Mouse (Mus musculus): Measurements from ENCODE around the gene Ccdc6.

Gene Ccdc6

DNA sequence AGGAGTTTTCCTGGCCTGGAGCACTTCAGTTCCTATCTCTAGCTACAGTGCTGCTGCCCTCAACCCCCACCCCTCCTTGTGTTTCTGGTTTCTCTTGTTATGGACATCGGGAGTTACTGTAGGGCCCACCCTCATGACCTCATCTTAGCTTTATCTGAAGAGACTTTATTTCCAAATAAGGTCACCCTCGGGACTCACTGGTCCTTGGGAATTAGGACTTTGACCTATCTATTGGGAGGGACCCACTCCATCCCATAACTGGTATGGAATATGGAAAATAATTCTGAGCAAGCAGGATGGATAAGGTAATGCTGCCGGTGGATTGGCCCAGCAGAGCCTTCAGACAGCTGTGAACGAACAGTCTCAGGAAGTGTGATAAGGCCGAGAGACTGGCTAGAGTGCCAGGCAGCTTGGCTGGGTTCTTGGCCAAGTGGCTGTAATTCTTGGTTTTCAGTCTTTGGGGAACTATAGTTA is 35.2 kb downstream of the Ccdc6 start:
- no peak for DNase-seq (ENCODE audit: low spot score in 2 of 2)

DNA sequence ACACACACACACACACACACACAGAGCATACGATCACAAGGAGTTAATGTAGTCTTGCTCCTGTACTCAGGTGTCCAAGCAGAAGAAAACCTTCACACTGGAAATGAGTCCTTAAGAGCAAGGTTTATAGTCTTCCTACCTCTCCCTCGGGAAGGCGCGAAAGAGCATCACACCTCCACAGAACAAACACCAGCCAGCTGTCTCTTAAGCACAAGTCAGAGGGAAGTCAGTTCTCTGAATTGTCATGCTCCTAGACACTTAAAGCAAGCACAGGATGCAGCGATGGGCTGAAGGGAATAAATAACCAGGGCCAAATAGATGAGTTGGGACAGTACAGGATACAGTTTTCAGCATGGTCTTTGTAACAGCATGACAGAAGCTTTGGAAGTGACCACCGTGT is 35.8 kb downstream of the Ccdc6 start:
- no peak for DNase-seq (ENCODE audit: low spot score in 2 of 2)

DNA sequence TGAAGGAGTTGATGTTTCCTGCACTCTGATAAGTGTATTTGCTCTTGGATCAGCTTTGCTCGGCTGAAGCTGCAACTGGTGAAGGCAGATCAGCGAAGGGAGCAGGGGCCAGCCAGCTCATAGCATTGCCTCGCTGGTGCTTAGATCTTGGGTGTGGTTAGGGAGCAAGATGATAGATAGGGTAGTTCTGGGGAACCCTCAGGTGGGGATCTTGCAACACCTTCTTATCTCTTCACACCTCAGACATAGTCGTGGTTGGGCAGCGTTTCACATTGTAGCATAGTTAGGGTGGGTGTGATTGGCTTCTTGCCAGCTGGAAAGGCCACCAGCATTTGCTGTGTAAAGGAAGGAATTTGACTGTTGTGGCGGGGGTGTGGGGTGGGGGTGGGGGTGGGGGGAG is 36.3 kb downstream of the Ccdc6 start:
- no peak for DNase-seq (ENCODE audit: low spot score in 2 of 2)

DNA sequence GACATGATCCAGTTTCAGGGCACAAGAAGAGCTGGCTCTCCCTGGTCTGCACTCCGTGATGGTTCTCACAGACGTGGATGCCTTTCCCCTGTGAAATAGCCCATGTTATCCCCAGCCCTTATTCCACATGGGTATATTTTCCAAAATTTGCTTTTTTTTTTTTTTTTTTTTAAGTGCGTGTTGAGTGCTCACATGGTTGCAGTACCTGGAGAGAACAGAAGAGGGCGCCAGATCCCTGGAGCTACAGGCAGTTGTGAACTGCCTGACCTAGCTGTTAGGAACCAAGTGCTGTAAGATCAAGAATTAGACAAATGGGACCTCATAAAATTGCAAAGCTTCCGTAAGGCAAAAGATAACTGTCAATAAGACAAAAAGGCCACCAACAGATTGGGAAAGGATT is 38.8 kb downstream of the Ccdc6 start:
- DNase-seq (ENCODE audit: low spot score in 2 of 2): no peak

DNA sequence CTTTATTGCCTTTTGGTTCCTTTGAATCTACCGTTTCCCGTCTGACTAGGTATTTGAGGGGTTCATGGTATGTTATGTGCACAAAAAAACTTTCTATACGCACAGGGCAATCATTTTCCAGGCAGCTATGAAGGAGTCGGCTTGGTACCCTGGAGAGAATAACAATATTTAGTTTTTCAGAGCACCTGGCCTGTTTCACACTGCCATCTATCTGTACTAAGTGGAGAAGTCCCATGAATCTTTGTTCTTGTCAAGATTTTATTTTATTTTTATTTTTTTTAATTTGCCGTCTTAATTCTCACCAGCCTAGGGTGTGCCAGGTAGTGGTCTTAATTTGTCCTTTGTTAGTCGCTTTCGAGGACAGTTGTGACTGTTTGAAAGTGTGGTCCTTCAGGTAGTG is 40.7 kb downstream of the Ccdc6 start:
- DNase-seq (ENCODE audit: low spot score in 2 of 2): no peak

DNA sequence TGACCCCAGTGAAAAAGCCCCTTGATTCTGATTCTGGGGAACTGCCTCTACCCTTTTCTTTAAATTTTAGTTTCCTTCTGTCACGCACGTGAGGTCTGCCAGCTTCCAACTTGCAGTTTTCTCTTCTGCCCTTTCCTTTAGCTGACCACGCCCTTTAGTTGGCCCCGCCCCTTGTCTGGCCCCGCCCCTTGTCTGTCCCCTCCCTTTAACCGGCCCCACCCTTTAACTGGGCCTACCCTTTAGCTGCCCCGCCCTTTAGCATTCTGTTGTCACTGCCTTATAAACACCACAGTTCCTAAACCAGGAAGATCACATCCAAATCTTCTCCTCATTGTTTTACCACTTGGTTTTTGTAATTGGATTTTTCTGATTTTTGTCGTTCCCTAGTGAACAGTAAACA is 41.2 kb downstream of the Ccdc6 start:
- no peak for DNase-seq (ENCODE audit: low spot score in 2 of 2)

DNA sequence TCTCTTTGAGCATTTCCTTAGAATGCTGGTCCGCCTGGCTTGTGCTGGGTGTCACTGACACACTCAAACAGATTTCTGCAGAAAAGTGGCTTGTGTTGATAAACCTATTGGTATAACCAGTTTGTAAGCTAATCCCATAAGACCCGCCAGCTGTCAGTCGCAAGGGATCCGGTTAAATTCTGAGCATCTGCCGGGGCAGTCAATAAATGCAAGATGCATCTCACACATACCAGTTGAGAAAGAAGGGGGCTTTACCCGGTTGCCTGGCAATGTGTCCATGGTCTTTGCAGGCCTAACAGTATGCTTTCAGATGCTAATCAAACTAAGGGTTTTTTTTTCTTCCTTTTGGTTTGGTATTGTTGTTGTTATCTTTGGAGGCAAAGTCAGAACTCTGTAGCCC is 42.4 kb downstream of the Ccdc6 start:
- no peak for DNase-seq (ENCODE audit: low spot score in 2 of 2)

DNA sequence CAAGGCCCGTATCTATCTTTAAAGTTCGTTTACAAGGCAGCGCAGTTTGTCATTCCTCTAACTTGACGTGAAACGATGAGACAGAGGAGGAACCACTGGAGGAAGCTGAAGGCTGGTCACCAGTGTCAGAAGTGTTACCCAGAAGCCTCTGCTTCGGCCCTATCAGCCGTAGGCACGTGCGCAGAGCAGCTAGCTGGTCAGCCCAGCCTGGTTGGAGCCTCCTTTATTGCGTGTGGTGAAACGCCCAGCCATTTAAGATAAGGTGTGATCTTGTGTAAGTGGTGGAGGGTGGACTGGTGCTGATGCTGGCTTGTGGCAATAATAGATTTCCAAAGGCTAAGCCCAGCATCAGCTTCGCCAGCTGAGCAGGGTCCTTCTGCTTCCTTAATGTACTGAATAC is 43.5 kb downstream of the Ccdc6 start:
- DNase-seq (ENCODE audit: low spot score in 2 of 2): no peak

DNA sequence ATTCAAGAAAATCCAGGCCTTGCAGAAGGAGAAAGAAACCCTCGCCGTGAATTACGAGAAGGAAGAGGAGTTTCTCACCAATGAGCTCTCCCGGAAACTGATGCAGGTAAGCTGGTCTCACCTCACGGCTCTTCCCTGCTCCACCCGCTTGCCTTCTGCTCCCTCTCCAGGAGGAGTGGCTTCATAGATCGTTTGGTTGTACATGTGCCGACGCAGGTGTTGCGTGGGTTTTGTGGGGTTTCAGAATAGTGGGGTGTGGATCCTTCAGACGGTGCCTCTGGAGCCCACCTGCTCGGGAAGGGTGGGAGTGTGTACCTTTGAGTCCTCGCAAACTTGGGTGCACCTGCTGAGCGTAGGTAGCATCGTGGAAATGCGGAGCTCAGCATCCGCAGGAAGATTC is 45.7 kb downstream of the Ccdc6 start:
- DNase-seq (ENCODE audit: low spot score in 2 of 2): no peak

DNA sequence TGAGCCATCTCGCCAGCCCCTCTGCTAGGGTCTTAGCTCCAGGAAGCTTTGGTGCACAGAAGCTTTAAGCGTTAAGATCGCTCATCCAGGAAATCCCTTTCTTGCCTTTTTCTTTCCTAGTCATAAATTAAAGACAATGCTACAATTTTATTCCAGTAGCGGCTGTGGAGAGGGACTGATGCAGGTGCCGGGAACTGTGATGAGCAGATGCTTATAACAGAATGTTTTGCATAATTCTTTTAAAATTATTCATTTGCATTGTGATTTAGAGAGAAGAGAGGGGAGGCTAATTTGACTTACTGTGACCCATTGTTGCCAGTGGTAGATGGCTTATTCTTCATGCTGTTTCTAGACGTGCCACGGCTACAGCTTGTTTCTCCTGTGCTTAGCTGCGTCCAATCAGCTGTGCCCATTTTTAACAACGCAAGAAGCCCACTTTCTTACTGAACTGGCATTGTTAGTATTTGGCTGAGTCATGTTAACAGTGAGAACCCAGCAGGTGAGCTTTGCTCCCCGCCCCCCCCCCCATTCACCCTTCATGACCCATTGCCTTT is 47.2 kb downstream of the Ccdc6 start:
- DNase-seq (ENCODE audit: low spot score in 2 of 2): no peak

DNA sequence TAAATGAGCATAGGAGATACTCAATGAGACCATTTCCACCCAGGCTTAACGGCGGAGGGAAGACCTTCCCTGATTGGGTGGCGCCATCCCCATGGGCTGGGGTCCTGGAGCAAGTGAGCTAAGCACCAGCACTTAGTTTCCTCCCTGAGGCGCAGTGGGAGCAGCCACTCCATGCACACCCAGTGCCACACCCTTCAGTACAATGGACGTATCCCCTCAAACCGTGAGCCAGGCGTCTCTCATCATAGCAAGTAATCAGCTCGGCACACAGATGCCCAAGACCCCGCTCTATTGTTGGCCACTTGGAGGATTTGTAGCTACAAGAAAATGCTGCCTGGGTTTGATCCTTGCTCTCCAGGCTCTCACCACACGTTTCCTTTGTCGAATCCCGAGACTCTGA is 49.0 kb downstream of the Ccdc6 start:
- no peak for DNase-seq (ENCODE audit: low spot score in 2 of 2)

DNA sequence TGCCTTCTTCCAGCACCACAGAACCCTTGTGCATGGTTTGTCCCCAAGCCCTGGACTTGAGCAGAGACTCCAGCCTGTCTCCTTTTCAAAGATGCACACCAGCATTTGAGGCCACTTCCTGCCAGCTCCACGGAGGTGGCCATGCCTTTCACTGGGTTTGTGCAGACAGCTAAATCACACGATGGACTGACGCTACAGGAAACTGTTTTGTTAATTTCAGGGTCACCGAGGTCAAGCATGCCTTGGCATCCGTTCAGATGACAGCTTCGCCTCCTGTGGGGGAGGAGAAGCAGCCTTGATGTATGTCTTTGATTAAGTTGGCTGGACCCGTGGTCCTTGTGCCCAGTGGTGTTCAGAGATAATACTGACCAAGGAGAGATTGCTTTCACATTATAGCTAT is 52.2 kb downstream of the Ccdc6 start:
- DNase-seq (ENCODE audit: low spot score in 2 of 2): peak in 1 of 2 experiments; percentile 30

DNA sequence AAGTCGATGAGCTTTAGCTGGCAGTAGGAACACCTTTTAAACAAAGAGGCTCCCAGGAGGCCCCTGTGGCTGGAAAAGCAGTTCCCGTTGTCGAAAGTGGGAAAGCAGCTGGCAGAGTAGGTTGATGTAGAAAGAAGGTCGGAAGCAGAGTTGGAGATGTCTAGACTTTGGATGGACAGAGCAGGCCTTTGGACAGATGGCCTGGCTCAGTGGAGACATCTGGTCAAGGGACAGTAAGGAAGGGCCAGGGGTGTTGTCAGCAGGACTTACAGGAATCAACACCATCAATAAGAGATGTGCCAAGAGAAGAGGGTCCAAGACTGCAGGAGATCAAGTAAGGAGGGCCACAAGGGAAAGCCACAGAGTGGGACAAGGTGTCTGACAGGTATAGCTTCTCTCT is 53.4 kb downstream of the Ccdc6 start:
- no peak for DNase-seq (ENCODE audit: low spot score in 2 of 2)

DNA sequence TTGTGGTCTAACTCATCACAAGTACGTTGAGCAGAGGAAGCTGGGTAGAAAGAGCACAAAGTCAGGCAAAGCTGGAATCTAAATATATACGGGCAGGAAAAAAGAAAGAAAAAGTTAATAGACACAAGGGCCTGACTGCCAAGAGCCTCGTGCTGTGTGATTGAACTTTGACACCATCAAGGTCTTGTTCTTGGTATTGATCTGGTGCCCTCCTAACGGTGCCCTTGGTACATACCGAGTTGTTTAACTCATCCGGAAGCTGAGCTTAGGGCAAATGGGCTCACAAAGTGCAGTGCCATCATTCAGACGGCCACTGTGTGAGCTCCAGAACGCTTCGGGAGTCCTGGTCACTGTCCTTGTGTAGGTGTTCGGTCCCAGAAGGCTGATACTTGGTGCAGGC is 54.2 kb downstream of the Ccdc6 start:
- no peak for DNase-seq (ENCODE audit: low spot score in 2 of 2)

DNA sequence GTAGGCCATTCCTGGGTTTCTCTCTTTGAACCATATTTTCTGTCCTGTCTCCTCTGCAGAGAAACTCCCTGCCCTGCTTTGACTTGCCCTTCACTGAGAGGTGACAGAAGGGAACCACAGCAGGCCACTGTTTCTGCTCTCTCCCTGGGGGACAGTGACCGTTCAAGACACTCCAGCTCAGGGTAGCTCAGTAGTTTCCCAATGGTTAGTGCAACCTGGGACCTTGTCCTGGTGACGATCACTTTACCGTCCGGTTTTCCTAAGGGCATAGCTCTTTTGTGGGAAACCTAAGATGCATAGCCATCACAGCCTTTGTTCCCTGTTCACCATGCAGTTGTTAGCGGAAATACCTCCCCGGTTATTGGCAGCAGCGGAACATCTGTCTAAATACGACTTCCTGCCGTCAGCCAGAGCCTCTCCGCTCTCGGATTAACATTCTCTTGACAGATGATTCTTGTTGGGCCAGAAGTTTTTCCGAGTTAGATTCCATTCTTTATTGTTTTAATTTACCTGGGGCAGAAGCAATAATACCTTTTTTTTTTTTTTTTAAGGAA is 55.3 kb downstream of the Ccdc6 start:
- DNase-seq (ENCODE audit: low spot score in 2 of 2): no peak

DNA sequence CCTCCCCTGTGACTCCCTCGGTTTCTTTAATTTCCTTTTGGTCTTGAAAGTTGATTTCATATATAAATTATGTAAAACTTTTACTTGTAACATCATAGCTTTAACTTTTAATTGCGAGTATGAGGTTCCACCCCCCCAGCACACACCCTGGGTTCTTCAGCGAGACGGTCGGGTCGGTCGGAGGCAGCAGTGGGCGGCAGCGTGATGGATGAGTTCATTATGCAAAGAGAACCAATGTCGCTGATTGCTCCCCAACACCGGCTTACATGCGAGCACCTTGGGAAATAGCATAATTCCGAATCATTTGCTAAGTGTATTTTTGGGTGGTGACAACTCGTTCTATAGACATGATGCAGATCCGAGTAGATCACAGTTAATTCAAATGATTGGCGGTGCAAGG is 56.9 kb downstream of the Ccdc6 start:
- DNase-seq (ENCODE audit: low spot score in 2 of 2): no peak

DNA sequence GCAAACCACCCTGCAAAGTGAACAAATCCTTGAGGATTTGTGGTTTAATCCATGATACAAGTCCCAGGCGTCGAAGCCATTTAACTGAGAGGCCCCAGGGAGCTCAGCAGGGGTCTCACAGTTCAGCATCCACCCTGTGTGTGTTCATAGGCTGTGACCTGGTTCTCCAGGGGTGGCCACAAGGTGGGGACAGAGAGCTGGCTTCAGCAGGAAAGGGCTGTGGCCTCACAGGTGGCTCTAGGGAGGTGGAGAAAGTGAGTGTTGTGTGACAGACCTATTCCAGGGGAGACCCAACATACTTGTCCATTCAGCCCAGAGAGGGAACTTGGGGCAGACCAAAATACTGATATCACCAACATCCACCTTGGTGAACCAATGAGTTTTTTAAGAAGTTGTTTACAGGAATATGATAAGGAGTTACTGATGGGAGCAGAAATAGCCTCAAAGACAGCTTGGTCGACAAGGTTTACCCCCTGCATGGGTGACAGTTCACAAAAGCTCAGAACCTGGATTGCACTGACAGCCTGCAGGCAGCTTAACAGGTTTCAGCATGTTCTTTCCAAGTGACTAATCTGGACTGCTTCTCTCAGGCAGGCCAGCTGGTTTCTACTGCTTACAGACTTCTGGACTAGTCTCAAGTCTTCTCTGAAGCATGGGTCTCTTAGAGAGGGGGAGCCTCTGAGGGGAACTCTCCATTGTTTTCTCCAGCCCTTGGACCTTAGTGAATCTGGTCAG is 59.7 kb downstream of the Ccdc6 start:
- DNase-seq (ENCODE audit: low spot score in 2 of 2): no peak

DNA sequence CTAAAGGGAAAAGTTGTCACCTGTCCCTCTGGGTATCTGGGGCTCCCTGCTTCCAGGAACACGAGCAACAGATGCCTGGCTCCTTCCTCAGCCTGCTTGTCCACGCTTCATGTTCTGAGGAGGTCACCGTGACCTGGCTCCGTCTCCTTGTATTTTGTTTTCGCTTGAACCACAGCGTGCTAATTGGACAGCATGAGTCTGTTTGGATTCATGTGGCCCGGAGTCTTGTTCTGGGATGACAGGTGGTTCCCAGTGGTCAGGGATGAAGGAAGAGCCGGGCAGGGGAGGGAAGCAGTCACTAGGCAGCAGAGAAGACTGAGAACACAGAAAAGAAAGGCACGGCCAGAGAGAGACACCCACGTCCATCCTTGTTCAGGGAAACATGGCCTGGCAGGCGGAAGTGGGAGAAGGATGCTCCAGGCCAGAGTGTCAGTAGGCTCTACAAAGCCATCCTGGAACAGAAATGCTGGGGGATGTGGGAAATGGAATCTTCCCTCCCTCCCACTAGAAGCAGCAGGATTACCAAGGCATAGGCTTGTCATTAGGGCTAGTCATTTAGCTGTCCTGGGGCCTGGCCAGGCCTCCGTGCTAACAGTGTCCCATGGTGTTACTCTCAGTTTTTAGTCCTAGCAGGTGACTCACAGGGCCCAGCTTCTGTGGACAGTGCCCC is 62.9 kb downstream of the Ccdc6 start:
- DNase-seq (ENCODE audit: low spot score in 2 of 2): no peak

DNA sequence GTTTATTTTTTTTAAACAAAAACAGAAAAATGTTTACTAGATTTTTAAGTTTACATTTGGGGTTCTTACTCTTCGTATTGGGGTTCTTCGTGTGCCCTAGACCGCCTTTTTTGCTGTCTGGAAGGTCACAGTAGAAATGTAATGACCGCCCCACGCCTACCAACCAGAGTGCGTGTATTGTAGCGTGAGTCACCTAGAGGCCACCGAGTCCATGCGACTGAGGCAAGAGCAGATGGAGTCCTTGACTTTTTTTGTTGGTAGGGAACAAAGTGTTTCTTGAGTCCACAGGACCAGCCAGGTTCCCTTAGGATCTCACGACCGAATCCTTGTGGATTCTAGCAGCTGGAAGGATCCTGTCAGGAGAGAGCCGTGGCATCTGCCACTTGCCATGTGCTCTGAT is 63.9 kb downstream of the Ccdc6 start:
- no peak for DNase-seq (ENCODE audit: low spot score in 2 of 2)

DNA sequence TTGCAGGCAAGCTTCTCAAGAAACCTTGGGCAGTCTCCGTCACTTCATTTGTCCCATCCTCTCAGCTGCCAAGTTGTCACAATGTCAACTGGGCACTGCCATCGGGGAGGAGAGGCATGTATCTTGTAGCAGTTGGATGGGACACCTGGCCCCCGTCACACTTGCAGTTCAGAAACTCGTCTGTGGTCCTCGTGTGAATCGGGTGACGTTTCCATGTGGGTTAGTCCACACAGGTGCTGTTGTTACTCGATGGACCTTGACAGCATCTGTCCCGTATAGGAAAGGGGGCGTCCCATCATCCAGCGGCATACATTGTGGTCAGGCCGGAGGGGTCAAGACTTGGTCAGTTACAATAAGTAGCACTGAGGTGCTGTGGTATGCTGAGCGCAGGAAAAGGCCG is 64.6 kb downstream of the Ccdc6 start:
- DNase-seq (ENCODE audit: low spot score in 2 of 2): no peak

DNA sequence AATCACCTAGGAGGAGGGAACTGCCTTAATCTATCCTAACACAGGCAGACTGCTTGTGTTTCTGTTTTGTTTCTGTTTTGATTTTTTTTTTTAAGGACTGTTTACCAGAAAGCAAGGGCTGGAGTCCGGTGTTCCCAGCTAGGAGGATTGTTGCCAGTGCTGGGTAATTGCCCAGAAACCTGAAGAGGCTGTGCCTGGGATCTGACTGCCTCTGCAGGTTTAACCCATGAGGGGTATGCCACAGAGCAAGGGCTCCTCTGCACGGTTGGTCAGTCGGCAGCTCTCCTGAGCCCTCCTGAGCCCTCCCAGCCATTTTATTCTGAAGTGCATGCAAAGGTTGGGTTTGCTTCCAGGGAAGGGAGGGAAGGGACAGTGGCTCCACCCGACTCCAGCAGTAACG is 66.8 kb downstream of the Ccdc6 start:
- no peak for DNase-seq (ENCODE audit: low spot score in 2 of 2)

DNA sequence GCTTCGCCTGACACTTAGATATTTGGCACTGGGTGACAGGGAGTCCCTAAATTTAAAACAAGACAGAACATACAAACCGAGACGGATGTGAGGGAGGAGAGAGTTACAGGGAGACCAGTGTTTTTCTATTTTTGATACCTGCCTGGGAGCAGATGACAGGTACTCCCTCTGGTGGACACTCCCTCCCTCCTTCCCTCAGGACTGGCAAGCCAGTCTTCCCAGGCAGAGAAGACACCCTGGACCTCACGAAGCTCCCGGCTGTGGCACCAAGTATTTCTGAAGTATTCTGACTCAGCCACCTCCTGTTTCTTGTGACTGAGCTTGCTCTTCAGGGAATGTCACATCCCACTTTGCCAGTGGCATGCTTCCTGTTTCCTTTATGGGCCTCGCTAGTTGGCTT is 69.0 kb downstream of the Ccdc6 start:
- no peak for DNase-seq (ENCODE audit: low spot score in 2 of 2)

DNA sequence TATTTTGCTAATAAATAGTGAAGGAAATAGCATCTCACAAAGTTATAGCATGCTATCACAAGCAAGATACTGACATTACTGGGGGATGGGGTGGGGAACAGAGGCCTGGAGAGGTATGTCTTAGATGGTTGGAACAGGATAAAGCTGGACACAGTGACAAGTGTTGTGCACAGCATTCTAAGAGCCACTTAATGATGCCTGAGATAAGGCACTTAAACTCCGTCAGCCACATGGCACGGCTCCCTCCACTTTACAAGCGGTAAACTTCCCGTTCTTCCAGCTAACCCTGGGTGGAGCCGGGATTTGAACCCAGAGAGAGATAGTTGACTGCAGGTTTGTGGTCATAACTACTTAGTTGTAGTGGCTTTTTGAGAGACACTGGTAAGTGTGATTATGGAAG is 69.5 kb downstream of the Ccdc6 start:
- DNase-seq (ENCODE audit: low spot score in 2 of 2): no peak
